Comparison of ENCODE assay signal across 9 mouse cellular contexts in genomic region chr5:35189113-35189797, GRCm38 (mm10).
DNase-seq lines count a peak whose midpoint lies in the region; ATAC-seq and TF ChIP-seq lines count a peak whose summit lies in the region.
"Had no signal": no experiment of that assay in that cellular context is flagged by ENCODE, and none has a peak within 500 bp of the region (broad histone marks: within the 10 kb centered on the region; RNA-seq: fewer than 3 reads in every experiment).

No protein-coding gene starts in this region.

- peaks cover 17% of the 10 kb centered on the region for H3K4me1 ChIP-seq in forebrain, embryonic 13.5 days
- peaks cover 7% of the 10 kb centered on the region; the same call in 1 of the 2 replicates for H3K4me1 ChIP-seq in forebrain, embryonic 10.5 days
- peaks cover 33% of the 10 kb centered on the region for H3K4me1 ChIP-seq in cerebellum, adult 2 months (ENCODE audit: control insufficient read depth, insufficient read depth, low read length)
- H3K4me1 ChIP-seq in kidney, adult 2 months (ENCODE audit: control insufficient read depth, insufficient read depth, low read length), result no peaks in the 10 kb centered on the region

- peak overlapping the region; percentile 14; the same call in 1 of the 2 replicates for H3K4me2 ChIP-seq in forebrain, embryonic 13.5 days

- peak; percentile 82 for ATAC-seq in forebrain, embryonic 13.5 days
- no peak for ATAC-seq in megakaryocyte-erythroid progenitor cell, adult 5-6 weeks (replicated peaks; ENCODE audit: low FRiP score, low TSS enrichment, poor library complexity, severe bottlenecking)

- 65% methylated on average over 12 of the region's 12 CpGs for WGBS in forebrain, embryonic 13.5 days
- WGBS in forebrain, embryonic 10.5 days, result 93% methylated on average over 12 of the region's 12 CpGs
- 12% methylated on average over 12 of the region's 12 CpGs for WGBS in cerebellum, adult 2 months
- 58% methylated on average over 12 of the region's 12 CpGs for WGBS in kidney, adult 2 months

- no peaks in the 10 kb centered on the region for H3K9me3 ChIP-seq in forebrain, embryonic 13.5 days (replicated peaks)
- no peaks in the 10 kb centered on the region for H3K9me3 ChIP-seq in forebrain, embryonic 10.5 days
- H3K9me3 ChIP-seq: megakaryocyte, embryonic 14.5 days had no signal

- intact Hi-C loops in gastrocnemius, postnatal 36 days (cut with DNase I), result no loop called here
- intact Hi-C loops in left cerebral cortex, postnatal 14 days (cut with DNase I), result no loop called here

- TF ChIP-seq POLR2A in cerebellum, adult 2 months (IDR thresholded peaks at IDR 0.05; ENCODE audit: borderline replicate concordance, insufficient read depth, low read length), result no peak
- TF ChIP-seq POLR2A in kidney, adult 2 months (IDR thresholded peaks at IDR 0.05; ENCODE audit: low read depth, low read length), result no peak

- peaks cover 3% of the 10 kb centered on the region; the same call in 1 of the 2 replicates for H3K27me3 ChIP-seq in forebrain, embryonic 13.5 days
- H3K27me3 ChIP-seq in forebrain, embryonic 10.5 days (ENCODE audit: poor library complexity, severe bottlenecking), result 0 out of 2 replicates have a peak, but pooled peaks cover 3% of the 10 kb centered on the region
- H3K27me3 ChIP-seq in cerebellum, adult 2 months (ENCODE audit: control insufficient read depth, insufficient read depth, low read length), result no peaks in the 10 kb centered on the region
- no peaks in the 10 kb centered on the region for H3K27me3 ChIP-seq in kidney, adult 2 months (replicated peaks; ENCODE audit: control insufficient read depth, insufficient read depth, low read length)

- no peak for DNase-seq in forebrain, embryonic 10.5 days (ENCODE audit: extremely low spot score, low spot score)
- peak; percentile 98 to 99 for DNase-seq in cerebellum, adult 2 months
- peak; percentile 29 to 68 for DNase-seq in gastrocnemius, postnatal 36 days
- DNase-seq in kidney, adult 2 months, result peak; percentile 83
- peak; percentile 75 to 80 for DNase-seq in left cerebral cortex, postnatal 14 days (ENCODE audit: low spot score in 2 of 2)
- DNase-seq in ovary, adult 18-20 months (ENCODE audit: low spot score), result peak; percentile 88

- H3K36me3 ChIP-seq in forebrain, embryonic 13.5 days (ENCODE audit: poor library complexity, severe bottlenecking), result no peaks in the 10 kb centered on the region
- H3K36me3 ChIP-seq in forebrain, embryonic 10.5 days (replicated peaks), result no peaks in the 10 kb centered on the region
- no peaks in the 10 kb centered on the region for H3K36me3 ChIP-seq in kidney, adult 2 months (ENCODE audit: control insufficient read depth, insufficient read depth, low read length)

- peak overlapping the region; percentile 48; the same call in 1 of the 2 replicates for H3K27ac ChIP-seq in forebrain, embryonic 13.5 days
- no peak overlapping the region for H3K27ac ChIP-seq in forebrain, embryonic 10.5 days
- H3K27ac ChIP-seq in cerebellum, adult 2 months (ENCODE audit: insufficient read depth, low read length), result peak overlapping the region; percentile 41
- no peak overlapping the region for H3K27ac ChIP-seq in kidney, adult 2 months (ENCODE audit: insufficient read depth, low read depth, low read length)

- no peak overlapping the region for H3K4me3 ChIP-seq in forebrain, embryonic 13.5 days
- H3K4me3 ChIP-seq in forebrain, embryonic 10.5 days, result no peak overlapping the region
- H3K4me3 ChIP-seq in cerebellum, adult 2 months (replicated peaks; ENCODE audit: insufficient read depth, low read depth, low read length), result no peak overlapping the region
- H3K4me3 ChIP-seq in kidney, adult 2 months (ENCODE audit: insufficient read depth, low read depth, low read length), result no peak overlapping the region
- H3K4me3 ChIP-seq: megakaryocyte, embryonic 14.5 days had no signal

- H3K9ac ChIP-seq in forebrain, embryonic 13.5 days, result no peak overlapping the region

- no peak for TF ChIP-seq CTCF in cerebellum, adult 2 months (IDR thresholded peaks at IDR 0.05; ENCODE audit: borderline replicate concordance, insufficient read depth, low read depth, low read length)
- no peak for TF ChIP-seq CTCF in kidney, adult 2 months (conservative IDR thresholded peaks at IDR 0.05; ENCODE audit: insufficient read depth, insufficient read length, low read depth, low read length)

Comparison
In these comparisons a context has a peak if more than half of its experiments do, and no peak if none do; other contexts are left out.
1. H3K27ac ChIP-seq: peak in forebrain, embryonic 13.5 days (single experiment) and cerebellum, adult 2 months (single experiment); none in forebrain, embryonic 10.5 days (single experiment) and kidney, adult 2 months (single experiment).